Mouse (Mus musculus) heart, adult 11 months (tissue): ENCODE measurements around the gene Mgll.

Experiments
- DNase-seq: peaks from one replicate; pipeline ENCODE4 v3.0.0; 2022

The Mgll gene

GRCm38 (mm10) chr6:88775267-88775666 lies 51.1 kb downstream of the Mgll start:
- no peak for DNase-seq

- peak; percentile 99 for DNase-seq
Measured at GRCm38 (mm10) chr6:88776336-88776923, 52.2 kb downstream of the Mgll start.

- peak; percentile 94 for DNase-seq
Measured at GRCm38 (mm10) chr6:88776964-88777363, 52.8 kb downstream of the Mgll start.

GRCm38 (mm10) chr6:88778047-88778688 lies 54.0 kb downstream of the Mgll start:
- no peak for DNase-seq

- DNase-seq, result no peak
Measured at GRCm38 (mm10) chr6:88779755-88780154, 55.5 kb downstream of the Mgll start.

- no peak for DNase-seq
Measured at GRCm38 (mm10) chr6:88781919-88782318, 57.7 kb downstream of the Mgll start.

- DNase-seq, result no peak
Measured at GRCm38 (mm10) chr6:88782981-88783397, 58.8 kb downstream of the Mgll start.

GRCm38 (mm10) chr6:88784691-88785173 lies 60.5 kb downstream of the Mgll start:
- DNase-seq, result peak; percentile 98

GRCm38 (mm10) chr6:88785331-88785730 lies 61.1 kb downstream of the Mgll start:
- DNase-seq, result peak; percentile 95

GRCm38 (mm10) chr6:88785781-88786542 lies 61.8 kb downstream of the Mgll start:
- no peak for DNase-seq

GRCm38 (mm10) chr6:88786732-88787445 lies 62.7 kb downstream of the Mgll start:
- DNase-seq, result peak; percentile 97

- DNase-seq, result peak; percentile 95
Measured at GRCm38 (mm10) chr6:88787496-88787895, 63.3 kb downstream of the Mgll start.

- no peak for DNase-seq
Measured at GRCm38 (mm10) chr6:88788219-88788618, 64.0 kb downstream of the Mgll start.

- no peak for DNase-seq
Measured at GRCm38 (mm10) chr6:88791299-88791698, 67.1 kb downstream of the Mgll start.

- peak; percentile 97 for DNase-seq
Measured at GRCm38 (mm10) chr6:88792147-88792691, 68.0 kb downstream of the Mgll start.

GRCm38 (mm10) chr6:88793243-88793642 lies 69.0 kb downstream of the Mgll start:
- no peak for DNase-seq

GRCm38 (mm10) chr6:88793872-88794271 lies 69.7 kb downstream of the Mgll start:
- no peak for DNase-seq

- no peak for DNase-seq
Measured at GRCm38 (mm10) chr6:88794561-88794971, 70.4 kb downstream of the Mgll start.

GRCm38 (mm10) chr6:88800191-88800590 lies 76.0 kb downstream of the Mgll start:
- DNase-seq, result no peak

- DNase-seq, result peak; percentile 97
Measured at GRCm38 (mm10) chr6:88800735-88801134, 76.5 kb downstream of the Mgll start.

GRCm38 (mm10) chr6:88803051-88803450 lies 78.8 kb downstream of the Mgll start:
- no peak for DNase-seq

GRCm38 (mm10) chr6:88803957-88804695 lies 79.9 kb downstream of the Mgll start:
- DNase-seq, result no peak
